Mouse (Mus musculus): ENCODE data around the gene Pcgf5. TPM values are rescaled to one million over a fixed set of nuclear protein-coding genes. Genes with fewer than 3 reads are reported as not detected.

The Pcgf5 gene
- total RNA-seq (2023) = 10 to 100 TPM; 29.7 to 35.7 TPM

GRCm38 (mm10) chr19:36348161-36348800 lies at the start of gene Pcgf5:
TSS of gene Pcgf5 (plus strand) at chr19:36348309.

Other genes starting within 250 kb of the Pcgf5 start
- gene Ankrd1, start 228.2 kb upstream of the Pcgf5 start, total RNA-seq (2023) = not detected
- 1 to 10 TPM; 1.2 to 2.5 TPM for gene Hectd2, start 206.3 kb downstream of the Pcgf5 start, total RNA-seq (2023)

All from monocyte, adult 59 days (primary cell).